Mouse (Mus musculus) MEL (cell line): ENCODE results near the gene Fmn2. TPM values are rescaled to one million over a fixed set of nuclear protein-coding genes. Genes with fewer than 3 reads are reported as not detected.

Experiments used
- DNase-seq: peaks from one replicate; pipeline ENCODE4 v3.0.0; 2011; ENCODE audit warnings: low read depth, low spot score
- H3K27ac ChIP-seq: 2 replicates; pipeline ENCODE4 v1.5.1; 2012; ENCODE audit warnings: low read depth, mild to moderate bottlenecking, control low read depth, low read length, moderate library complexity; ENCODE audit not compliant: control insufficient read depth
- H3K27me3 ChIP-seq, 2 experiments: fragments of 150-350 bp in 1 of 2; sonication (generic) in 1 of 2; 2 replicates each; pipeline ENCODE4 v1.6.1; 2012; ENCODE audit warnings: low read length in 2 of 2, mild to moderate bottlenecking in 2 of 2, improper control_type of control experiment in 1 of 2, moderate library complexity in 1 of 2; ENCODE audit not compliant: insufficient read depth in 2 of 2, control insufficient read depth in 1 of 2
- H3K36me3 ChIP-seq, 2 experiments: 2 replicates each; pipeline ENCODE4 v1.6.1; 2012 to 2014; ENCODE audit warnings: low read length in 2 of 2, improper control_type of control experiment in 1 of 2, inconsistent platforms in 1 of 2, mild to moderate bottlenecking in 1 of 2; ENCODE audit not compliant: insufficient read depth in 2 of 2, control insufficient read depth in 1 of 2
- H3K4me1 ChIP-seq, 2 experiments: fragments of 150-350 bp in 1 of 2; sonication (generic) in 1 of 2; 2 replicates each; pipeline ENCODE4 v1.6.1; 2012; ENCODE audit warnings: low read length in 2 of 2, improper control_type of control experiment in 1 of 2, mild to moderate bottlenecking in 1 of 2; ENCODE audit not compliant: insufficient read depth in 2 of 2, control insufficient read depth in 1 of 2
- H3K4me3 ChIP-seq, 2 experiments: fragments of 150-350 bp in 1 of 2; sonication (generic) in 1 of 2; 2 replicates each; pipeline ENCODE4 v1.5.1; 2012; ENCODE audit warnings: low read depth in 2 of 2, low read length in 2 of 2, mild to moderate bottlenecking in 2 of 2, moderate library complexity in 2 of 2, control low read depth in 1 of 2, improper control_type of control experiment in 1 of 2; ENCODE audit not compliant: control insufficient read depth in 1 of 2, insufficient read depth in 1 of 2
- H3K79me2 ChIP-seq: 2 replicates; pipeline ENCODE4 v1.6.1; 2012; ENCODE audit warnings: mild to moderate bottlenecking, low read length, moderate library complexity; ENCODE audit not compliant: control insufficient read depth, poor library complexity, insufficient read depth
- H3K9ac ChIP-seq: 2 replicates; pipeline ENCODE4 v1.6.1; 2012; ENCODE audit warnings: low read depth, mild to moderate bottlenecking, control low read depth, low read length, moderate library complexity; ENCODE audit not compliant: control insufficient read depth, poor library complexity, severe bottlenecking
- H3K9me3 ChIP-seq: fragments of 150-350 bp; sonication (generic); replicated peaks from 2 replicates; pipeline ENCODE4 v1.6.1; 2012; ENCODE audit warnings: mild to moderate bottlenecking, low read length, improper control_type of control experiment, moderate library complexity; ENCODE audit not compliant: insufficient read depth
- BHLHE40 ChIP-seq: IDR thresholded peaks from 2 replicates; pipeline ENCODE4 v1.6.1; 2012; ENCODE audit warnings: low read depth, mild to moderate bottlenecking, inconsistent platforms, low read length, improper control_type of control experiment, borderline replicate concordance
- CHD2 ChIP-seq: IDR thresholded peaks from 2 replicates; pipeline ENCODE4 v1.6.1; 2011; ENCODE audit warnings: low read length, improper control_type of control experiment
- CTCF ChIP-seq, 3 experiments: IDR thresholded peaks in 2 of 3; conservative IDR thresholded peaks in 1 of 3; 2 replicates each; pipeline ENCODE4 v1.5.1; 2011 to 2012; ENCODE audit warnings: low read length in 3 of 3, low read depth in 2 of 3, mild to moderate bottlenecking in 2 of 3, improper control_type of control experiment in 1 of 3, inconsistent platforms in 1 of 3, mixed read lengths in 1 of 3, moderate library complexity in 1 of 3; ENCODE audit not compliant: control insufficient read depth in 1 of 3, insufficient read depth in 1 of 3, poor library complexity in 1 of 3, severe bottlenecking in 1 of 3
- ELF1 ChIP-seq: IDR thresholded peaks from 2 replicates; pipeline ENCODE4 v1.6.1; 2014; ENCODE audit warnings: low read depth, mild to moderate bottlenecking, inconsistent platforms, low read length, improper control_type of control experiment, moderate library complexity
- ETS1 ChIP-seq: IDR thresholded peaks from 2 replicates; pipeline ENCODE4 v1.6.1; 2012; ENCODE audit warnings: low read depth, mild to moderate bottlenecking, inconsistent platforms, low read length, improper control_type of control experiment, moderate library complexity
- GABPA ChIP-seq: IDR thresholded peaks from 2 replicates; pipeline ENCODE4 v1.6.1; 2012; ENCODE audit warnings: low read depth, mild to moderate bottlenecking, inconsistent platforms, low read length, improper control_type of control experiment, moderate library complexity
- GATA1 ChIP-seq: IDR thresholded peaks from 2 replicates; pipeline ENCODE4 v1.6.1; 2011; ENCODE audit warnings: low read depth, low read length, improper control_type of control experiment
- JUND ChIP-seq: IDR thresholded peaks from 2 replicates; pipeline ENCODE4 v1.6.1; 2011; ENCODE audit warnings: low read depth, mild to moderate bottlenecking, improper control_type of control experiment, low read length
- MAX ChIP-seq: IDR thresholded peaks from 2 replicates; pipeline ENCODE4 v1.6.1; 2011; ENCODE audit warnings: low read length, improper control_type of control experiment
- MXI1 ChIP-seq: IDR thresholded peaks from 2 replicates; pipeline ENCODE4 v1.6.1; 2011; ENCODE audit warnings: mild to moderate bottlenecking, low read depth, low read length, improper control_type of control experiment
- MYB ChIP-seq: IDR thresholded peaks from 2 replicates; pipeline ENCODE4 v1.6.1; 2011; ENCODE audit warnings: mild to moderate bottlenecking, low read depth, low read length, improper control_type of control experiment
- NELFE ChIP-seq: IDR thresholded peaks from 2 replicates; pipeline ENCODE4 v1.6.1; 2011; ENCODE audit warnings: low read depth, low read length, improper control_type of control experiment
- NRF1 ChIP-seq: IDR thresholded peaks from 2 replicates; pipeline ENCODE4 v1.6.1; 2014; ENCODE audit warnings: low read depth, mild to moderate bottlenecking, inconsistent platforms, low read length, improper control_type of control experiment, moderate library complexity; ENCODE audit not compliant: poor library complexity, insufficient read depth, severe bottlenecking
- POLR2A ChIP-seq, 2 experiments: IDR thresholded peaks; 2 replicates each; pipeline ENCODE4 v1.6.1; 2011 to 2012; ENCODE audit warnings: low read length in 2 of 2, mild to moderate bottlenecking in 2 of 2, control low read depth in 1 of 2, improper control_type of control experiment in 1 of 2, low read depth in 1 of 2, moderate library complexity in 1 of 2; ENCODE audit not compliant: control insufficient read depth in 1 of 2, insufficient read depth in 1 of 2, poor library complexity in 1 of 2
- POLR2AphosphoS2 ChIP-seq: IDR thresholded peaks from 2 replicates; pipeline ENCODE4 v1.6.1; 2011; ENCODE audit warnings: low read length, improper control_type of control experiment
- RAD21 ChIP-seq: IDR thresholded peaks from 2 replicates; pipeline ENCODE4 v1.6.1; 2011; ENCODE audit warnings: mild to moderate bottlenecking, low read depth, low read length, improper control_type of control experiment
- RCOR1 ChIP-seq: IDR thresholded peaks from 2 replicates; pipeline ENCODE4 v1.6.1; 2012; ENCODE audit warnings: low read depth, mild to moderate bottlenecking, inconsistent platforms, low read length, improper control_type of control experiment
- TBP ChIP-seq: IDR thresholded peaks from 2 replicates; pipeline ENCODE4 v1.8.0; 2011; ENCODE audit warnings: low read depth, low read length, improper control_type of control experiment
- USF1 ChIP-seq: IDR thresholded peaks from 2 replicates; pipeline ENCODE4 v1.6.1; 2014; ENCODE audit warnings: low read depth, mild to moderate bottlenecking, inconsistent platforms, low read length, improper control_type of control experiment, moderate library complexity
- USF2 ChIP-seq, 2 experiments: IDR thresholded peaks; 2 replicates each; pipeline ENCODE4 v1.6.1; 2011 to 2012; ENCODE audit warnings: improper control_type of control experiment in 2 of 2, low read length in 2 of 2, borderline replicate concordance in 1 of 2, inconsistent platforms in 1 of 2, low read depth in 1 of 2, mild to moderate bottlenecking in 1 of 2; ENCODE audit not compliant: insufficient read depth in 1 of 2
- ZC3H11A ChIP-seq: IDR thresholded peaks from 2 replicates; pipeline ENCODE4 v1.6.1; 2012; ENCODE audit warnings: low read depth, mild to moderate bottlenecking, inconsistent platforms, low read length, improper control_type of control experiment
- polyA plus RNA-seq, 2 experiments: library from polyadenylated mRNA; stranded (reverse) in 1 of 2; unstranded in 1 of 2; fragments of >175 nt in 1 of 2; fragments of >200 nt in 1 of 2; gene quantifications; 2 replicates each; pipeline versions ENCODE4 v1.2.1 to v1.2.4; 2012; ENCODE audit warnings: low replicate concordance in 2 of 2, low read depth in 1 of 2; ENCODE audit not compliant: insufficient read length in 2 of 2, insufficient read depth in 1 of 2, missing spikeins in 1 of 2
- total RNA-seq: library from RNA; depleted of rRNA; stranded (reverse); fragments of 300-350 nt; gene quantifications from 2 replicates; pipeline ENCODE4 v1.2.3, GENCODE M21; 2012

Gene Fmn2
- total and polyA plus RNA-seq, 3 experiments, result not detected

GRCm38 (mm10) chr1:174771871-174772281 is 270.3 kb downstream of the Fmn2 start:
- Histone ChIP-seq H3K9ac (no peak overlapping the region), H3K9me3 (no peaks in the 10 kb centered on the region), H3K36me3 (no peaks in the 10 kb centered on the region), H3K4me1 (no peaks in the 10 kb centered on the region), H3K27ac (no peak overlapping the region), H3K4me3 (no peak overlapping the region), H3K79me2 (no peaks in the 10 kb centered on the region)
- TF ChIP-seq ZC3H11A (no peak), TBP (no peak), MAX (no peak), RAD21 (no peak), NELFE (no peak), BHLHE40 (no peak), USF1 (no peak), MYB (no peak), ETS1 (no peak), USF2 (IDR thresholded peaks at IDR 0.05; ENCODE audit: borderline replicate concordance in 1 of 2, insufficient read depth in 1 of 2, low read depth in 1 of 2, low read length in 2 of 2) (no peak), RCOR1 (no peak), CTCF (IDR thresholded peaks at IDR 0.05 in 2 of 3, conservative IDR thresholded peaks at IDR 0.05 in 1 of 3; ENCODE audit: control insufficient read depth in 1 of 3, insufficient read depth in 1 of 3, low read depth in 2 of 3, low read length in 3 of 3, poor library complexity in 1 of 3, severe bottlenecking in 1 of 3) (no peak), POLR2AphosphoS2 (no peak), JUND (no peak), POLR2A (IDR thresholded peaks at IDR 0.05; ENCODE audit: control insufficient read depth in 1 of 2, insufficient read depth in 1 of 2, low read depth in 1 of 2, low read length in 2 of 2, poor library complexity in 1 of 2) (no peak), GABPA (no peak), ELF1 (no peak), NRF1 (no peak), CHD2 (no peak)
- TF ChIP-seq, all 39 proteins: peak for 0
- no peaks in the 10 kb centered on the region for H3K27me3 ChIP-seq
- no peak for DNase-seq

GRCm38 (mm10) chr1:174781037-174781436 is 279.4 kb downstream of the Fmn2 start:
- Histone ChIP-seq H3K4me3 (no peak overlapping the region), H3K27me3 (no peaks in the 10 kb centered on the region), H3K9me3 (no peaks in the 10 kb centered on the region), H3K36me3 (no peaks in the 10 kb centered on the region), H3K4me1 (no peaks in the 10 kb centered on the region), H3K27ac (no peak overlapping the region), H3K79me2 (no peaks in the 10 kb centered on the region), H3K9ac (no peak overlapping the region)
- TF ChIP-seq JUND (no peak), MXI1 (no peak), GATA1 (no peak)
- DNase-seq, result no peak
